Mouse (Mus musculus) bone marrow, adult 2 months (tissue): ENCODE data around the gene Prkd3.

Experiments
- CTCF ChIP-seq: fragments of 200-500 bp; IDR thresholded peaks from 2 replicates; pipeline ENCODE4 v1.5.1; 2011; ENCODE audit warnings: low read length, control low read depth; ENCODE audit not compliant: control insufficient read depth, insufficient read depth
- POLR2A ChIP-seq: fragments of 200-500 bp; IDR thresholded peaks from 2 replicates; pipeline ENCODE4 v1.6.1; 2011; ENCODE audit warnings: low read depth, mild to moderate bottlenecking, control low read depth, low read length, borderline replicate concordance; ENCODE audit not compliant: control insufficient read depth

DNA sequence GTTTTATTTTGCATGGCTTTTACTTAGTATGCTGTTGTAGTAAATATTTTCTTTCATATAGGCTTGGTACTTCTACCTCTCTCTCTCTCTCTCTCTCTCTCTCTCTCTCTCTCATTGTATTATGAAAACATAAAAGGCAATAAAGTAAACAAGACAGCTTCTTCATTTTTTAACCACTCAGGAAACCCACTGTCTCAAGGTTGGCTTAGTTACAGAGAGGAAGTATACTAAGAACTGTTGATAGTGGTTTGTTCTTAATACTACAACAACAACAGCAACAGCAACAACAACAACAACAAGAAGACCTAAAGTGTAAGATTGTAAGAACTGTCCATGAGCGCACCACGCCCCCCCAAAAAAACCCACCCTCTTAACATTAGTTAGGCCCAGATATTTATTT lies 23.1 kb upstream of the Prkd3 start:
- TF ChIP-seq CTCF (no peak), POLR2A (no peak)
